Mouse (Mus musculus): ENCODE data around the gene Pate3.
"Not testable (repeated sequence)": the region's sequence is repeated elsewhere in the genome, so short reads cannot be mapped to it uniquely, and the experiment has no call there.

Gene Pate3

GRCm38 (mm10) chr9:35648102-35648501, at the start of gene Pate3:
TSS of gene Pate3 (minus strand) at chr9:35648202.
- no peak for DNase-seq

GRCm38 (mm10) chr9:35691924-35692323, 43.9 kb upstream of the Pate3 start:
- no peak for DNase-seq

- DNase-seq, result no peak
Observed at GRCm38 (mm10) chr9:35687013-35687412, 39.0 kb upstream of the Pate3 start, which contains the start of gene Pate1. TSS of gene Pate1 (minus strand) at chr9:35687390.

GRCm38 (mm10) chr9:35673557-35673956, 25.6 kb upstream of the Pate3 start:
- DNase-seq, result no peak

- no peak for DNase-seq
Observed at GRCm38 (mm10) chr9:35632981-35633380, 15.0 kb downstream of the Pate3 start.

- DNase-seq, result not testable (repeated sequence)
Observed at GRCm38 (mm10) chr9:35616784-35617183, 31.2 kb downstream of the Pate3 start.

- DNase-seq, result no peak
Observed at GRCm38 (mm10) chr9:35614005-35614404, 34.0 kb downstream of the Pate3 start.

GRCm38 (mm10) chr9:35611841-35612240, 36.2 kb downstream of the Pate3 start, which contains the start of gene Pate4:
TSS of gene Pate4 (minus strand) at chr9:35611941.
- DNase-seq, result no peak

GRCm38 (mm10) chr9:35607647-35608405, 40.2 kb downstream of the Pate3 start:
- DNase-seq, result no peak
